Mouse (Mus musculus) kidney, embryonic 15.5 days (tissue): ENCODE measurements around the gene Atp6v0a1. TPM values are rescaled to one million over a fixed set of nuclear protein-coding genes. Genes with fewer than 3 reads are reported as not detected.

Experiments used
- ATAC-seq: fragments of 200-750 bp; cut with Nextera tagmentation; replicated peaks from 2 replicates; pipeline ENCODE4 v1.8.0; 2017; ENCODE audit warnings: moderate TSS enrichment; ENCODE audit not compliant: low FRiP score
- H3K27ac ChIP-seq: fragments of 300-500 bp; sonication (generic); 2 replicates; pipeline ENCODE4 v1.5.1; 2015; ENCODE audit warnings: mild to moderate bottlenecking, inconsistent platforms
- H3K27me3 ChIP-seq: fragments of 300-500 bp; sonication (generic); 2 replicates; pipeline ENCODE4 v1.6.1; 2015; ENCODE audit warnings: inconsistent platforms
- H3K36me3 ChIP-seq: fragments of 300-500 bp; sonication (generic); 2 replicates; pipeline ENCODE4 v1.6.1; 2015; ENCODE audit warnings: inconsistent platforms
- H3K4me1 ChIP-seq: fragments of 300-500 bp; sonication (generic); 2 replicates; pipeline ENCODE4 v1.6.1; 2015; ENCODE audit warnings: inconsistent platforms
- H3K4me2 ChIP-seq: fragments of 300-500 bp; sonication (generic); 2 replicates; pipeline ENCODE4 v1.6.1; 2015; ENCODE audit warnings: moderate library complexity, mild to moderate bottlenecking, inconsistent platforms
- H3K4me3 ChIP-seq: fragments of 300-500 bp; sonication (generic); replicated peaks from 2 replicates; pipeline ENCODE4 v1.5.1; 2015; ENCODE audit warnings: mild to moderate bottlenecking, inconsistent platforms
- H3K9ac ChIP-seq: fragments of 300-500 bp; sonication (generic); 2 replicates; pipeline ENCODE4 v1.6.1; 2015; ENCODE audit warnings: mild to moderate bottlenecking, inconsistent platforms
- H3K9me3 ChIP-seq: fragments of 300-500 bp; sonication (generic); replicated peaks from 2 replicates; pipeline ENCODE4 v1.6.1; 2016; ENCODE audit warnings: inconsistent platforms
- WGBS: fragments of 180-500 bp; shearing (Covaris S2); methylation state at CpG from one replicate; pipeline ENCODE4 v1.1.7; 2015; ENCODE audit warnings: mixed read lengths; 5-methylcytosine and 5-hydroxymethylcytosine counted together
- polyA plus RNA-seq: library from polyadenylated mRNA; unstranded; fragments of >200 nt; fragmentation: Nextera tagmentation; extraction: Ambion mirVana; gene quantifications from 2 replicates; pipeline ENCODE4 v1.2.1, GENCODE M21; 2015

Gene Atp6v0a1
- polyA plus RNA-seq, 1 experiment from 2014 or later, result 46.0 TPM

- Histone ChIP-seq H3K27me3 (peaks cover 43% of the 10 kb centered on the region), H3K27ac (peak within 1 kb of the TSS; percentile 94), H3K4me1 (peaks cover 51% of the 10 kb centered on the region), H3K4me3 (peak within 1 kb of the TSS; percentile 90), H3K9me3 (no peaks in the 10 kb centered on the region), H3K9ac (peak within 1 kb of the TSS; percentile 98), H3K36me3 (peaks cover 15% of the 10 kb centered on the region), H3K4me2 (peak within 1 kb of the TSS; percentile 97)
- ATAC-seq, result peak; percentile 87
- under 1% methylated on average over 51 of the region's 51 CpGs for WGBS
Observed at GRCm38 (mm10) chr11:101082208-101083082, 73.2 kb downstream of the Atp6v0a1 start, which contains the start of gene Coasy. Gene Coasy, plus strand, starts transcription at chr11:101082565.

GRCm38 (mm10) chr11:101083083-101083697, 73.9 kb downstream of the Atp6v0a1 start:
- peaks cover 58% of the 10 kb centered on the region for H3K4me1 ChIP-seq
- H3K4me2 ChIP-seq, result peak overlapping the region; percentile 97
- ATAC-seq, result peak; percentile 11; the same call in 1 of the 2 replicates
- peaks cover 15% of the 10 kb centered on the region for H3K36me3 ChIP-seq
- H3K4me3 ChIP-seq, result peak overlapping the region; percentile 90
- H3K9ac ChIP-seq, result peak overlapping the region; percentile 98
- peak overlapping the region; percentile 94 for H3K27ac ChIP-seq
- H3K27me3 ChIP-seq, result peaks cover 36% of the 10 kb centered on the region
- no peaks in the 10 kb centered on the region for H3K9me3 ChIP-seq
- 31% methylated on average over 19 of the region's 19 CpGs for WGBS

- ATAC-seq, result no peak
- no peak overlapping the region for H3K9ac ChIP-seq
- H3K27ac ChIP-seq, result no peak overlapping the region
- H3K4me1 ChIP-seq, result peaks cover 62% of the 10 kb centered on the region
- H3K36me3 ChIP-seq, result peaks cover 19% of the 10 kb centered on the region
- peaks cover 25% of the 10 kb centered on the region for H3K27me3 ChIP-seq
- 88% methylated on average over 14 of the region's 14 CpGs for WGBS
- no peak overlapping the region for H3K4me2 ChIP-seq
- H3K4me3 ChIP-seq, result no peak overlapping the region
- no peaks in the 10 kb centered on the region for H3K9me3 ChIP-seq
Observed at GRCm38 (mm10) chr11:101084246-101084645, 75.0 kb downstream of the Atp6v0a1 start.

- 93% methylated on average over 12 of the region's 12 CpGs for WGBS
- Histone ChIP-seq H3K27me3 (peaks cover 20% of the 10 kb centered on the region), H3K4me1 (peaks cover 57% of the 10 kb centered on the region), H3K27ac (no peak overlapping the region), H3K4me3 (no peak overlapping the region), H3K36me3 (peaks cover 25% of the 10 kb centered on the region), H3K9ac (no peak overlapping the region), H3K4me2 (no peak overlapping the region), H3K9me3 (no peaks in the 10 kb centered on the region)
- ATAC-seq, result no peak
Observed at GRCm38 (mm10) chr11:101084811-101085210, 75.6 kb downstream of the Atp6v0a1 start.

GRCm38 (mm10) chr11:101085617-101086322, 76.5 kb downstream of the Atp6v0a1 start:
- Histone ChIP-seq H3K4me3 (peak overlapping the region; percentile 81; the same call in 1 of the 2 replicates), H3K9me3 (no peaks in the 10 kb centered on the region), H3K4me1 (peaks cover 54% of the 10 kb centered on the region), H3K27ac (peak overlapping the region; percentile 90; the same call in 1 of the 2 replicates), H3K9ac (no peak overlapping the region), H3K4me2 (no peak overlapping the region), H3K36me3 (peaks cover 35% of the 10 kb centered on the region), H3K27me3 (peaks cover 10% of the 10 kb centered on the region)
- WGBS, result 94% methylated on average over 18 of the region's 18 CpGs
- no peak for ATAC-seq

- Histone ChIP-seq H3K36me3 (peaks cover 40% of the 10 kb centered on the region), H3K9me3 (no peaks in the 10 kb centered on the region), H3K27me3 (peaks cover 5% of the 10 kb centered on the region), H3K27ac (peak overlapping the region; percentile 90), H3K4me2 (peak overlapping the region; percentile 91), H3K4me1 (peaks cover 52% of the 10 kb centered on the region), H3K9ac (peak overlapping the region; percentile 83; the same call in 1 of the 2 replicates), H3K4me3 (peak overlapping the region; percentile 81)
- WGBS, result 80% methylated on average over 6 of the region's 6 CpGs
- ATAC-seq, result no peak
Observed at GRCm38 (mm10) chr11:101086323-101086674, 77.0 kb downstream of the Atp6v0a1 start.

GRCm38 (mm10) chr11:101086756-101087681, 77.8 kb downstream of the Atp6v0a1 start, which contains the start of gene Mlx:
Gene Mlx, plus strand, starts transcription at chr11:101087277.
- Histone ChIP-seq H3K9me3 (no peaks in the 10 kb centered on the region), H3K27ac (peak within 1 kb of the TSS; percentile 90), H3K27me3 (no peaks in the 10 kb centered on the region), H3K4me2 (peak within 1 kb of the TSS; percentile 91), H3K4me1 (peaks cover 45% of the 10 kb centered on the region), H3K36me3 (peaks cover 47% of the 10 kb centered on the region), H3K4me3 (peak within 1 kb of the TSS; percentile 81), H3K9ac (peak within 1 kb of the TSS; percentile 83)
- WGBS, result 1% methylated on average over 52 of the region's 52 CpGs
- peak; percentile 86 for ATAC-seq

GRCm38 (mm10) chr11:101087682-101088055, 78.4 kb downstream of the Atp6v0a1 start:
- H3K27ac ChIP-seq, result peak overlapping the region; percentile 90
- ATAC-seq, result no peak; the same call in 1 of the 2 replicates
- 9% methylated on average over 8 of the region's 8 CpGs for WGBS

GRCm38 (mm10) chr11:101089931-101090330, 80.7 kb downstream of the Atp6v0a1 start:
- 86% methylated on average over 1 of the region's 1 CpGs for WGBS
- ATAC-seq, result no peak
- no peaks in the 10 kb centered on the region for H3K9me3 ChIP-seq
- H3K27me3 ChIP-seq, result no peaks in the 10 kb centered on the region
- peaks cover 62% of the 10 kb centered on the region for H3K36me3 ChIP-seq
- peaks cover 48% of the 10 kb centered on the region for H3K4me1 ChIP-seq
- H3K4me2 ChIP-seq, result no peak overlapping the region
- H3K4me3 ChIP-seq, result no peak overlapping the region
- no peak overlapping the region for H3K27ac ChIP-seq
- no peak overlapping the region for H3K9ac ChIP-seq

More at GRCm38 (mm10) chr11:101087682-101088055, 78.4 kb downstream of the Atp6v0a1 start:
- Histone ChIP-seq H3K9me3 (no peaks in the 10 kb centered on the region), H3K9ac (peak overlapping the region; percentile 83), H3K4me2 (peak overlapping the region; percentile 91), H3K4me3 (peak overlapping the region; percentile 81), H3K4me1 (peaks cover 45% of the 10 kb centered on the region), H3K36me3 (peaks cover 54% of the 10 kb centered on the region), H3K27me3 (no peaks in the 10 kb centered on the region)

- H3K9me3 ChIP-seq, result no peaks in the 10 kb centered on the region
- H3K4me3 ChIP-seq, result peak overlapping the region; percentile 80
- peak overlapping the region; percentile 92 for H3K4me2 ChIP-seq
- H3K27me3 ChIP-seq, result no peaks in the 10 kb centered on the region
- peak overlapping the region; percentile 54; the same call in 1 of the 2 replicates for H3K27ac ChIP-seq
- H3K9ac ChIP-seq, result peak overlapping the region; percentile 70
- peaks cover 71% of the 10 kb centered on the region for H3K36me3 ChIP-seq
- WGBS, result under 1% methylated on average over 18 of the region's 18 CpGs
- peaks cover 17% of the 10 kb centered on the region for H3K4me1 ChIP-seq
- no peak; the same call in 1 of the 2 replicates for ATAC-seq
Observed at GRCm38 (mm10) chr11:101094930-101095313, 85.7 kb downstream of the Atp6v0a1 start.
